Mouse (Mus musculus): ENCODE results near the gene Setd3. TPM values are rescaled to one million over a fixed set of nuclear protein-coding genes. Genes with fewer than 3 reads are reported as not detected.

Setd3 gene
- polyA plus RNA-seq, 1 experiment from 2014 or later, result 104 TPM

- Histone ChIP-seq H3K27ac (ENCODE audit: low read length) (peak overlapping the region; percentile 49), H3K4me2 (ENCODE audit: low read length) (no peak overlapping the region), H3K27me3 (replicated peaks; ENCODE audit: control insufficient read depth, insufficient read depth, low read length) (no peaks in the 10 kb centered on the region), H3K9ac (replicated peaks; ENCODE audit: low read depth, low read length) (no peak overlapping the region; the same call in 1 of the 2 replicates), H3K4me1 (replicated peaks; ENCODE audit: control insufficient read depth, insufficient read depth, low read length) (peaks cover 61% of the 10 kb centered on the region), H3K9me3 (ENCODE audit: control insufficient read depth, low read length) (no peaks in the 10 kb centered on the region), H3K36me3 (ENCODE audit: control insufficient read depth, insufficient read depth) (no peaks in the 10 kb centered on the region), H3K4me3 (replicated peaks; ENCODE audit: low read length) (no peak overlapping the region)
- ATAC-seq, result no peak
- WGBS, result 42% methylated on average over 15 of the region's 15 CpGs
These were observed 40.0 kb upstream of the Setd3 start for GRCm38 (mm10) chr12:108219163-108219562.

- Histone ChIP-seq H3K36me3 (ENCODE audit: control insufficient read depth, insufficient read depth) (no peaks in the 10 kb centered on the region), H3K9ac (replicated peaks; ENCODE audit: low read depth, low read length) (no peak overlapping the region), H3K4me2 (ENCODE audit: low read length) (no peak overlapping the region), H3K27ac (ENCODE audit: low read length) (no peak overlapping the region), H3K27me3 (replicated peaks; ENCODE audit: control insufficient read depth, insufficient read depth, low read length) (no peaks in the 10 kb centered on the region), H3K9me3 (ENCODE audit: control insufficient read depth, low read length) (no peaks in the 10 kb centered on the region), H3K4me3 (replicated peaks; ENCODE audit: low read length) (no peak overlapping the region), H3K4me1 (replicated peaks; ENCODE audit: control insufficient read depth, insufficient read depth, low read length) (peaks cover 62% of the 10 kb centered on the region)
- ATAC-seq, result no peak
- WGBS, result 61% methylated on average over 5 of the region's 5 CpGs
These were observed 38.5 kb upstream of the Setd3 start for GRCm38 (mm10) chr12:108217572-108217971.

- ATAC-seq, result peak; percentile 16
- no peaks in the 10 kb centered on the region for H3K9me3 ChIP-seq (ENCODE audit: control insufficient read depth, low read length)
- no peaks in the 10 kb centered on the region for H3K27me3 ChIP-seq (replicated peaks; ENCODE audit: control insufficient read depth, insufficient read depth, low read length)
- WGBS, result 42% methylated on average over 11 of the region's 11 CpGs
- no peak overlapping the region; the same call in 1 of the 2 replicates for H3K9ac ChIP-seq (replicated peaks; ENCODE audit: low read depth, low read length)
- no peak overlapping the region for H3K27ac ChIP-seq (ENCODE audit: low read length)
- peaks cover 64% of the 10 kb centered on the region for H3K4me1 ChIP-seq (replicated peaks; ENCODE audit: control insufficient read depth, insufficient read depth, low read length)
- no peaks in the 10 kb centered on the region for H3K36me3 ChIP-seq (ENCODE audit: control insufficient read depth, insufficient read depth)
- H3K4me2 ChIP-seq (ENCODE audit: low read length), result no peak overlapping the region; the same call in 1 of the 2 replicates
- H3K4me3 ChIP-seq (replicated peaks; ENCODE audit: low read length), result no peak overlapping the region
These were observed 37.7 kb upstream of the Setd3 start for GRCm38 (mm10) chr12:108216611-108217370.

- Histone ChIP-seq H3K9ac (replicated peaks; ENCODE audit: low read depth, low read length) (no peak overlapping the region), H3K4me2 (ENCODE audit: low read length) (no peak overlapping the region), H3K36me3 (ENCODE audit: control insufficient read depth, insufficient read depth) (no peaks in the 10 kb centered on the region), H3K27me3 (replicated peaks; ENCODE audit: control insufficient read depth, insufficient read depth, low read length) (no peaks in the 10 kb centered on the region), H3K4me1 (replicated peaks; ENCODE audit: control insufficient read depth, insufficient read depth, low read length) (peaks cover 47% of the 10 kb centered on the region), H3K9me3 (ENCODE audit: control insufficient read depth, low read length) (no peaks in the 10 kb centered on the region), H3K4me3 (replicated peaks; ENCODE audit: low read length) (no peak overlapping the region), H3K27ac (ENCODE audit: low read length) (no peak overlapping the region)
- no peak for ATAC-seq
- 62% methylated on average over 8 of the region's 8 CpGs for WGBS
These were observed 36.0 kb upstream of the Setd3 start for GRCm38 (mm10) chr12:108215090-108215489.

- H3K9ac ChIP-seq (replicated peaks; ENCODE audit: low read depth, low read length), result no peak overlapping the region
These were observed 34.3 kb upstream of the Setd3 start for GRCm38 (mm10) chr12:108213090-108214041.

GRCm38 (mm10) chr12:108212476-108212875 is 33.4 kb upstream of the Setd3 start:
- no peaks in the 10 kb centered on the region for H3K9me3 ChIP-seq (ENCODE audit: control insufficient read depth, low read length)
- no peak overlapping the region for H3K9ac ChIP-seq (replicated peaks; ENCODE audit: low read depth, low read length)
- H3K4me3 ChIP-seq (replicated peaks; ENCODE audit: low read length), result no peak overlapping the region
- H3K27ac ChIP-seq (ENCODE audit: low read length), result no peak overlapping the region
- no peaks in the 10 kb centered on the region for H3K36me3 ChIP-seq (ENCODE audit: control insufficient read depth, insufficient read depth)
- H3K4me2 ChIP-seq (ENCODE audit: low read length), result no peak overlapping the region
- 84% methylated on average over 6 of the region's 6 CpGs for WGBS
- peaks cover 37% of the 10 kb centered on the region for H3K4me1 ChIP-seq (replicated peaks; ENCODE audit: control insufficient read depth, insufficient read depth, low read length)
- no peaks in the 10 kb centered on the region for H3K27me3 ChIP-seq (replicated peaks; ENCODE audit: control insufficient read depth, insufficient read depth, low read length)
- ATAC-seq, result no peak

More at GRCm38 (mm10) chr12:108213090-108214041, 34.3 kb upstream of the Setd3 start:
- Histone ChIP-seq H3K27me3 (replicated peaks; ENCODE audit: control insufficient read depth, insufficient read depth, low read length) (no peaks in the 10 kb centered on the region), H3K4me3 (replicated peaks; ENCODE audit: low read length) (no peak overlapping the region), H3K27ac (ENCODE audit: low read length) (no peak overlapping the region), H3K36me3 (ENCODE audit: control insufficient read depth, insufficient read depth) (no peaks in the 10 kb centered on the region), H3K9me3 (ENCODE audit: control insufficient read depth, low read length) (no peaks in the 10 kb centered on the region), H3K4me1 (replicated peaks; ENCODE audit: control insufficient read depth, insufficient read depth, low read length) (peaks cover 38% of the 10 kb centered on the region), H3K4me2 (ENCODE audit: low read length) (no peak overlapping the region)
- 25% methylated on average over 18 of the region's 18 CpGs for WGBS
- no peak for ATAC-seq

- Histone ChIP-seq H3K9ac (replicated peaks; ENCODE audit: low read depth, low read length) (no peak overlapping the region), H3K27ac (ENCODE audit: low read length) (no peak overlapping the region), H3K9me3 (ENCODE audit: control insufficient read depth, low read length) (no peaks in the 10 kb centered on the region), H3K4me2 (ENCODE audit: low read length) (no peak overlapping the region), H3K4me1 (replicated peaks; ENCODE audit: control insufficient read depth, insufficient read depth, low read length) (peaks cover 33% of the 10 kb centered on the region), H3K4me3 (replicated peaks; ENCODE audit: low read length) (no peak overlapping the region), H3K36me3 (ENCODE audit: control insufficient read depth, insufficient read depth) (no peaks in the 10 kb centered on the region), H3K27me3 (replicated peaks; ENCODE audit: control insufficient read depth, insufficient read depth, low read length) (no peaks in the 10 kb centered on the region)
- 49% methylated on average over 5 of the region's 5 CpGs for WGBS
- ATAC-seq, result no peak
These were observed 33.0 kb upstream of the Setd3 start for GRCm38 (mm10) chr12:108212071-108212470.

- H3K4me1 ChIP-seq (replicated peaks; ENCODE audit: control insufficient read depth, insufficient read depth, low read length), result peaks cover 23% of the 10 kb centered on the region
- 92% methylated on average over 15 of the region's 15 CpGs for WGBS
These were observed 31.5 kb upstream of the Setd3 start for GRCm38 (mm10) chr12:108210623-108211022.

More at GRCm38 (mm10) chr12:108210623-108211022, 31.5 kb upstream of the Setd3 start:
- no peak for ATAC-seq
- no peaks in the 10 kb centered on the region for H3K27me3 ChIP-seq (replicated peaks; ENCODE audit: control insufficient read depth, insufficient read depth, low read length)
- H3K4me2 ChIP-seq (ENCODE audit: low read length), result no peak overlapping the region
- H3K9me3 ChIP-seq (ENCODE audit: control insufficient read depth, low read length), result no peaks in the 10 kb centered on the region
- H3K36me3 ChIP-seq (ENCODE audit: control insufficient read depth, insufficient read depth), result no peaks in the 10 kb centered on the region
- H3K27ac ChIP-seq (ENCODE audit: low read length), result no peak overlapping the region
- H3K4me3 ChIP-seq (replicated peaks; ENCODE audit: low read length), result no peak overlapping the region
- H3K9ac ChIP-seq (replicated peaks; ENCODE audit: low read depth, low read length), result no peak overlapping the region

Data from forebrain, embryonic 16.5 days (tissue).